Mouse (Mus musculus): ENCODE data around the gene Cr1l.

Gene Cr1l

GRCm38 (mm10) chr1:195130953-195131674 is at the start of gene Cr1l:
Gene Cr1l, minus strand, starts transcription at chr1:195131586.
- DNase-seq = peak; percentile 85

- DNase-seq = peak; percentile 73
Measured at GRCm38 (mm10) chr1:195175980-195176931, 44.9 kb upstream of the Cr1l start, which contains the start of gene Cr2. Gene Cr2, minus strand, starts transcription at chr1:195176716.

DNA sequence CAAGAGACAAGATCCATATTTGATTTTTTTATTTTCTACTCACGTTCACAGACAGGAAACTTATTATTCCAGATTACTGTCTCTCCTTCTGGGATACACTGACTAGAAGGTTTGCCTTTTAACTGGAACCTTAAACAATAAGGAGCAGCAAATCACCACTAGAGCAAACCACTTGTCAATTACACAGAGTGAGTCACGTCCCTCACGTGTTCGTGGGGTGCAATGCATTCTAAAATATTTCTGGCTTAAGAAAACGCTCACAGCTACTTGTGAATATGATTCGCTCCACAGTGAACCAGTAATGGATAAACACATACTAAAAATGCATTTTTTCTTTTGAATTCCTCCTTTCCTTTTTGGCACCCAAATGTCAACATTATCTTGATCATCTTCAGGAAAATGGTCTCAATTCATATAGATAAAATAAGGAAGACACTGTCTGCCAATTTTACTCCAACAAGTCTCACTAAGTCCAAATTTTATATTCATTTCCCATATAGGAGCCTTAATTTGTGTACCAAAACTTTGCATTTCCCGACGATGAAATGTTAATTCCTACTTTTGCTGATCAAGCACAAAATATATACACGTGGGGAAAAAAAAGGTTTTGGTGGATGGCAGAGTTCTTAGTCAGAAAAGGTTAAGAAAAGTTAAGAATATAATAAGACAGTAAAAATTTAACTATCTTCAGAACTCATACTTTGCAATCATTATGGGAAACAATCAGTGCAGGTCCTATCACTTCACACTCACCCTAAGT is 33.8 kb upstream of the Cr1l start:
- no peak for DNase-seq

DNA sequence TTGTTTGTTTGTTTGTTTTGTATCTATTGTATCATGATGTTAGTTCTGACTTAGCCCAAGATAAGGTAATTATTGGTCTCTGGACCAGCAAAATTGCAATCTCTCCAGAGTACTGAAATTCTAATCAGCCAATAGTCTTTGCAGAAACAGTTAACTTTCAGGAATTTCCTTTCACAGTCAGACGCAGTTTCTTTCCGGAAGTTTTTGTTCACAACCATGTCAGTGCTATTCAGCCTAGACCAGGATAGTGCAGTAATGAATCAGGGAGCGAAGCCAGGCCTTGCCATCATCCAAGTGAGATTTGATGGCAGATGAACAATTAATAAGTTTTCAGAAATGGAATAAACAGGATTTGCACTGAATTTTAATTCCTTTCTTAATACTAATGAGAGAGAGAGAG is 684 bp upstream of the Cr1l start:
- no peak for DNase-seq

GRCm38 (mm10) chr1:195131675-195132015 is 259 bp upstream of the Cr1l start:
- DNase-seq = no peak

DNA sequence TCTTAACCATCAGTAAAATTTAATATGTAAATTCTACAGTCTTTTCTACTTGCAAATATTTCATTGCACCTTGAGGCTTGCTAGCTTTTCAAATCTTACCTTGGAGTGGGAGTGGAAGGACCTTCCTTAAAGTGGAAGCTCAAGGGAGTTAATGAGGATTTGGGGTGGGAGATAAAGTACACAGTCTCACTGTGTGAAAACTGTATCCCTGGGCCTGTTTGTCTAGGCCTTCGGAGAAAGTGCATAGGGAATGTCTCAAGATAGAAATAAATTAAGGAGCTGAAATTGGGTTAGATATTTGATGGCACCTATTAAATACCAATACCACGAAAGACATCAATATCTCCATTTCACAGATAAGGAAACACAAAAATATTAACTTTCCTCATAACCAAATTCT is 907 bp downstream of the Cr1l start:
- no peak for DNase-seq

- DNase-seq = no peak
Measured at GRCm38 (mm10) chr1:195129867-195130266, 1.5 kb downstream of the Cr1l start.

GRCm38 (mm10) chr1:195114414-195114813 is 17.0 kb downstream of the Cr1l start:
- no peak for DNase-seq

DNA sequence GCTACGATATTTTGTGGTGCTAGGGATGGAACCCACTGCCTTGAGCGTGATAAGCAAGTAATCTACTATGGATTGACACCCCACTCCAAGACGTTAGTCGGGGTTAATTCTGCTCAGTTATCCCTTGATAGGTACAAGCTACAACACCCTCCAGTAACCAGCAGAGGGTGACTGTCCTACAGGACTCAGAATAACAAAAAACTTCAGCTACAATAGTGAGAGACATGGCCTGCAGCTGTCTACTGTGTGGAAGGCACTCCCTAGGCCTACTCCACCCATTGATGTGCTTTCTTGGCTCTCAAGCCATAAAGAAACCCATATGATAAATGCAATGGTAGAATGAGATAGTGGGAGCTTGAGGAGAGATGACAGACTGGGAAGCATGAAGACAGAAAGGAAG is 17.8 kb downstream of the Cr1l start:
- no peak for DNase-seq

DNA sequence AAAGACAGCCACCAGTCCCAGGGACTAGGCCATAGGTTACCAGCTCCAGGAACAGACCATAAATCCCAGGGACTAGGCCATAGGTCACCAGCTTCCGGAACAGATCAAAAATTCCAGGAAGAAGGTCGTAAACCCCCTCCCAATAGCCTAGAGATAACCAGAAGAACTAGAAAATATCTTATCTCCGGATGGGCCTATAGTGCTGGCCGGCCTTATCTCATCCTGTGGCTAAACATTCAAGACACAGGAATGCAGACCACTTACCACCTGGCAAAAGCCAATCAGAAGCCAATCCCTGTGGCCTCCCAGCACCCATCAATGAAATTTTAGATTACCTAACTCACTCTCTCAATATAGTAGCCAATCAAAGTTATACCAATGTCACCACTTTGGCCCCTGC is 30.7 kb downstream of the Cr1l start:
- no peak for DNase-seq

DNA sequence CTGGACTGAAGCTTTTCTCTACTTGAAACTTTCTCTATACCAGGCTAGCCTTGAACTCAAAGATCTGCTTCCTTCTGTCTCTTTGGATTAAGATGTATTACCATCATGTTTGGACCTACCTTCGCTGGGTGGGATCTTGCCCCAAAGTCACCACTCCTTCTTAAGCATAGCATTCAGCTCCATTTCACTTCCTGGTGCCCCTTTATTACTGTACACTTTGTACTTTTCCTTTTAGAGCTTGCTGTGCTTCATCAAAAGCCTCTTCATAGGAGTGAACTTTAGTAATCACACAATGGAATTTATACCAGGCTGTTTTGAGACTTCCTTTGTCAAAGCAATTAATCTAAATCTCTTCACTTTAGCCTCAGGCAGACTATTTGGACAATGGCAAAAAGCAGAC is 33.4 kb downstream of the Cr1l start:
- DNase-seq = no peak

- peak; percentile 12 for DNase-seq
Measured at GRCm38 (mm10) chr1:195092220-195092720, 39.1 kb downstream of the Cr1l start, which contains the start of gene Cd46. Gene Cd46, minus strand, starts transcription at chr1:195092249.

- DNase-seq = no peak
Measured at GRCm38 (mm10) chr1:195091699-195092219, 39.6 kb downstream of the Cr1l start.

DNA sequence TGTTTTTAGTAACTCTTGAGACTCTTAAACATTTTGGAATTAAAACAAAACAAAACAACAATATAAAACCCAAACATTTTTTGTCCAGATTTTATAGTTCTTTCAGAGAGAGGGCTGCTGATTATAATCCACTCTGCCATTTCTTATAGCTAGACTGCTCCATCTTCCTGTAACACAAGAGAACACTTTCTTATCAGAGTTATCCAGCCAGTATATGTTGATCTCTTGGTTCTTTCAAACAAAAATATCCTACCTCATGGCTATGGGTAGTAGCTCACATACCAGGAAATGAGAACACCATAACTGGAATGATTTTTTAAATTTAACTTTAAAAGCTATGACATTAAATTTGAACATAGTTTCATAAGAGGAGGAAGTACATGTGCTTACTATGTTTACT is 49.2 kb downstream of the Cr1l start:
- no peak for DNase-seq
